Mouse (Mus musculus): Measurements from ENCODE around the gene Tppp. TPM values are rescaled to one million over a fixed set of nuclear protein-coding genes. Genes with fewer than 3 reads are reported as not detected.

Gene Tppp
- 12.3 and 13.1 TPM in 2 replicates for polyA plus RNA-seq (2015; fragmentation: Nextera tagmentation; extraction: Ambion mirVana)

GRCm38 (mm10) chr13:74008948-74009718 lies at the start of gene Tppp:
Gene Tppp (plus strand): TSS chr13:74009407.

GRCm38 (mm10) chr13:73963551-73963950 lies 45.7 kb upstream of the Tppp start, which contains the start of gene Zdhhc11:
Gene Zdhhc11 (plus strand): TSS chr13:73963851.

DNA sequence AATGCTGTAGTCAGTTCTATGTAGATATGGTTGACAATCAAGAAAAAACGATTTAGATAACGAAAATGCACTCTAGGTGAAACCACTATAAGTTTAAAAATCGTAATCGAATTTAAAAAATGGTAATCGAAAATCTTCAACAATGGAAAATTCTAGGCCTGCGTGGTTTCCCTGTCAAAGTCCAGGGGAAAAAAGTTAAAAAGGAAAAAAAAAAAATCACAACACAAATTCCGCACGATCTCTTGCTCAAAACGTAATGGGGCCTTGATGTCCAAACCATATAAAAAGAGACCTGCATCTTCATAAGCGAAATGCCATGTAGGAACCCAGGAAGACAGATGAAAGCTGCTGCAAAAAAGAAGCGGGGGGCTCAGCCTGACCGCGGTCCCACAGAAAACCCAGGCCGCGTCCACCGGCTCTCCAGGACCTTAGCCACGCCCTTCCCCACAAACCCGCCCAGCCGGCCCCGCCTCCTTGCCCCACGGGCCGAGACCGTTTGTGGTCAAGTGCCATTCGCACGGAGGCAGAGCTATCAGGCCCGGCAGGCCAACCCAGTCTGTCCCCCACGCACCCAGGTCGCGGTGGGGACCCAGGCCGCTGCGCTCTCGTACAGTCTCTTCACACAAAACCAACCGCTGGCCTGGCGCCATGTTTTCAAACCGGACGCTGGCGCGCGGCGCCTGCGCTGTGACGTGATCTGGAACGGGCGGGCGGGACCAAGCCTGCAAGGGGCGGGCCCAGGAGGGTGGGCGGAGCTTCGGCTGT lies 52.6 kb downstream of the Tppp start, which contains the start of gene Cep72:
Gene Cep72, minus strand, starts transcription at position 687 of the 765 bp plus-strand sequence.

Other genes with a start within 250 kb of the Tppp start
- 11.9 and 13.5 TPM in 2 replicates for gene Nkd2, start 161.8 kb upstream of the Tppp start, polyA plus RNA-seq (2015; fragmentation: Nextera tagmentation; extraction: Ambion mirVana)
- gene Trip13, start 71.6 kb upstream of the Tppp start, polyA plus RNA-seq (2015; fragmentation: Nextera tagmentation; extraction: Ambion mirVana), result 6.3 and 7.0 TPM in 2 replicates
- gene Brd9, start 71.6 kb upstream of the Tppp start, polyA plus RNA-seq (2015; fragmentation: Nextera tagmentation; extraction: Ambion mirVana), result 57.7 and 58.0 TPM in 2 replicates
- not detected in 2 replicates for gene Zdhhc11, start 45.6 kb upstream of the Tppp start, polyA plus RNA-seq (2015; fragmentation: Nextera tagmentation; extraction: Ambion mirVana)
- 3.8 and 4.4 TPM in 2 replicates for gene Cep72, start 52.9 kb downstream of the Tppp start, polyA plus RNA-seq (2015; fragmentation: Nextera tagmentation; extraction: Ambion mirVana)
- gene Slc9a3, start 112.0 kb downstream of the Tppp start, polyA plus RNA-seq (2015; fragmentation: Nextera tagmentation; extraction: Ambion mirVana), result 0.67 and 1.3 TPM in 2 replicates
- gene Exoc3, start 199.3 kb downstream of the Tppp start, polyA plus RNA-seq (2015; fragmentation: Nextera tagmentation; extraction: Ambion mirVana), result 103 and 106 TPM in 2 replicates